Mouse (Mus musculus) CH12.LX (cell line): ENCODE results near the gene Mis18a. TPM values are rescaled to one million over a fixed set of nuclear protein-coding genes. Genes with fewer than 3 reads are reported as not detected.

Experiments used
- DNase-seq: peaks from one replicate; pipeline ENCODE4 v3.0.0-alpha.2; 2013; ENCODE audit errors: extremely low read depth
- H3K27ac ChIP-seq: 2 replicates; pipeline ENCODE4 v1.5.1; 2012; ENCODE audit warnings: low read depth, mild to moderate bottlenecking, control low read depth, moderate library complexity; ENCODE audit not compliant: insufficient read depth
- H3K27me3 ChIP-seq: replicated peaks from 2 replicates; pipeline ENCODE3; 2012; ENCODE audit warnings: inconsistent platforms
- H3K36me3 ChIP-seq, 2 experiments: replicated peaks in 1 of 2; 2 replicates each; pipeline versions ENCODE3 to v1.6.1; 2012; ENCODE audit warnings: inconsistent platforms in 1 of 2, low read length in 1 of 2, mild to moderate bottlenecking in 1 of 2, mixed read lengths in 1 of 2, moderate library complexity in 1 of 2; ENCODE audit not compliant: control insufficient read depth in 1 of 2, insufficient read depth in 1 of 2
- H3K4me1 ChIP-seq, 2 experiments: 2 replicates each; pipeline ENCODE4 v1.6.1; 2012; ENCODE audit warnings: inconsistent platforms in 1 of 2, moderate library complexity in 1 of 2; ENCODE audit not compliant: insufficient read depth in 2 of 2, control insufficient read depth in 1 of 2
- H3K4me2 ChIP-seq: 2 replicates; pipeline ENCODE4 v1.6.1; 2012; ENCODE audit warnings: low read depth, mild to moderate bottlenecking, control low read depth; ENCODE audit not compliant: poor library complexity, insufficient read depth, severe bottlenecking
- H3K4me3 ChIP-seq, 3 experiments: fragments of 150-350 bp in 1 of 3; sonication (generic) in 1 of 3; replicated peaks in 1 of 3; 2 replicates each; pipeline versions ENCODE3 to v1.5.1; 2011 to 2012; ENCODE audit warnings: low read depth in 2 of 3, low read length in 2 of 3, mild to moderate bottlenecking in 2 of 3, moderate library complexity in 2 of 3, control low read depth in 1 of 3, improper control_type of control experiment in 1 of 3, inconsistent platforms in 1 of 3, mixed read lengths in 1 of 3; ENCODE audit not compliant: poor library complexity in 1 of 3
- H3K79me2 ChIP-seq: replicated peaks from 2 replicates; pipeline ENCODE4 v1.6.1; 2012; ENCODE audit warnings: mild to moderate bottlenecking, moderate library complexity; ENCODE audit not compliant: control insufficient read depth, poor library complexity, insufficient read depth, severe bottlenecking; ENCODE audit errors: extremely low read depth
- H3K9ac ChIP-seq: 2 replicates; pipeline ENCODE4 v1.6.1; 2012; ENCODE audit warnings: low read depth, mild to moderate bottlenecking, control low read depth, moderate library complexity; ENCODE audit not compliant: insufficient read depth
- H3K9me3 ChIP-seq: replicated peaks from 2 replicates; pipeline ENCODE3; 2012; ENCODE audit warnings: low read length, inconsistent platforms, mixed read lengths
- CHD1 ChIP-seq: IDR thresholded peaks from 2 replicates; pipeline ENCODE4 v1.6.1; 2012; ENCODE audit warnings: low read depth, low read length, improper control_type of control experiment, inconsistent platforms
- CTCF ChIP-seq, 2 experiments: IDR thresholded peaks in 1 of 2; conservative IDR thresholded peaks in 1 of 2; 2 replicates each; pipeline ENCODE4 v1.5.1; 2011 to 2012; ENCODE audit warnings: low read depth in 2 of 2, low read length in 2 of 2, improper control_type of control experiment in 1 of 2, inconsistent platforms in 1 of 2, mild to moderate bottlenecking in 1 of 2, moderate library complexity in 1 of 2
- E2F4 ChIP-seq: IDR thresholded peaks from 2 replicates; pipeline ENCODE4 v1.6.1; 2011; ENCODE audit warnings: low read depth, low read length, improper control_type of control experiment; ENCODE audit not compliant: insufficient replicate concordance
- EP300 ChIP-seq: IDR thresholded peaks from 2 replicates; pipeline ENCODE4 v1.6.1; 2011; ENCODE audit warnings: low read length, improper control_type of control experiment
- ETS1 ChIP-seq: conservative IDR thresholded peaks from 2 replicates; pipeline ENCODE4 v1.6.1; 2012; ENCODE audit warnings: low read depth, mild to moderate bottlenecking, inconsistent platforms, low read length, improper control_type of control experiment, moderate library complexity
- GABPA ChIP-seq: IDR thresholded peaks from 2 replicates; pipeline ENCODE4 v1.6.1; 2012; ENCODE audit warnings: low read depth, low read length, improper control_type of control experiment, inconsistent platforms; ENCODE audit not compliant: insufficient replicate concordance
- HCFC1 ChIP-seq: IDR thresholded peaks from 2 replicates; pipeline ENCODE4 v1.6.1; 2012; ENCODE audit warnings: low read depth, mild to moderate bottlenecking, inconsistent platforms, low read length, improper control_type of control experiment
- JUND ChIP-seq: conservative IDR thresholded peaks from 2 replicates; pipeline ENCODE4 v1.6.1; 2011; ENCODE audit warnings: low read depth, low read length, improper control_type of control experiment
- MAFK ChIP-seq: IDR thresholded peaks from 2 replicates; pipeline ENCODE4 v1.6.1; 2011; ENCODE audit warnings: low read length, improper control_type of control experiment; ENCODE audit not compliant: insufficient replicate concordance
- MAZ ChIP-seq: IDR thresholded peaks from 2 replicates; pipeline ENCODE4 v1.6.1; 2012; ENCODE audit warnings: low read depth, mild to moderate bottlenecking, inconsistent platforms, low read length, improper control_type of control experiment, moderate library complexity
- MXI1 ChIP-seq: IDR thresholded peaks from 2 replicates; pipeline ENCODE4 v1.6.1; 2011; ENCODE audit warnings: mild to moderate bottlenecking, low read depth, low read length, improper control_type of control experiment
- MYC ChIP-seq: IDR thresholded peaks from 2 replicates; pipeline ENCODE4 v1.6.1; 2011; ENCODE audit warnings: low read depth, mild to moderate bottlenecking, improper control_type of control experiment, low read length
- NELFE ChIP-seq: IDR thresholded peaks from 2 replicates; pipeline ENCODE4 v1.6.1; 2011; ENCODE audit warnings: low read depth, low read length, improper control_type of control experiment
- NRF1 ChIP-seq: IDR thresholded peaks from 2 replicates; pipeline ENCODE4 v1.6.1; 2014; ENCODE audit warnings: low read depth, mild to moderate bottlenecking, inconsistent platforms, low read length, improper control_type of control experiment, moderate library complexity
- PAX5 ChIP-seq: IDR thresholded peaks from 2 replicates; pipeline ENCODE4 v1.6.1; 2012; ENCODE audit warnings: low read length, inconsistent platforms, mixed read lengths
- POLR2A ChIP-seq: IDR thresholded peaks from 2 replicates; pipeline ENCODE4 v1.6.1; 2011; ENCODE audit warnings: low read depth, mild to moderate bottlenecking, improper control_type of control experiment, low read length
- POLR2AphosphoS2 ChIP-seq: IDR thresholded peaks from 2 replicates; pipeline ENCODE4 v1.6.1; 2011; ENCODE audit warnings: low read depth, low read length, improper control_type of control experiment
- SMC3 ChIP-seq: IDR thresholded peaks from 2 replicates; pipeline ENCODE4 v1.6.1; 2011; ENCODE audit warnings: low read depth, low read length, improper control_type of control experiment
- UBTF ChIP-seq: IDR thresholded peaks from 2 replicates; pipeline ENCODE4 v1.6.1; 2012; ENCODE audit warnings: low read depth, mild to moderate bottlenecking, inconsistent platforms, low read length, improper control_type of control experiment, moderate library complexity
- USF2 ChIP-seq: conservative IDR thresholded peaks from 2 replicates; pipeline ENCODE4 v1.6.1; 2011; ENCODE audit warnings: low read depth, low read length, improper control_type of control experiment
- ZC3H11A ChIP-seq: IDR thresholded peaks from 2 replicates; pipeline ENCODE4 v1.6.1; 2012; ENCODE audit warnings: low read depth, mild to moderate bottlenecking, inconsistent platforms, low read length, improper control_type of control experiment
- ZNF384 ChIP-seq: IDR thresholded peaks from 2 replicates; pipeline ENCODE4 v1.6.1; 2012; ENCODE audit warnings: low read depth, low read length, improper control_type of control experiment, inconsistent platforms
- dilution Hi-C: fragments of 300-500 bp; cut with MboI; formaldehyde crosslinking; loops from 2 replicates; pipeline ENCODE4 v1.14.3; 2020; ENCODE audit warnings: low sequenced_read_pairs; ENCODE audit not compliant: extremely low pct_unique_long_range_greater_than_20kb, extremely low pct_ligation_motif_present
- in situ Hi-C: fragments of 300-500 bp; cut with MboI; formaldehyde crosslinking; loops from 3 replicates; pipeline ENCODE4 v1.14.3; 2019; ENCODE audit warnings: low sequenced_read_pairs, low pct_ligation_motif_present, low pct_unique_long_range_greater_than_20kb, mixed read lengths
- polyA plus RNA-seq: library from polyadenylated mRNA; unstranded; fragments of >175 nt; gene quantifications from 2 replicates; pipeline ENCODE4 v1.2.1, GENCODE M21; 2012; ENCODE audit warnings: low read depth; ENCODE audit not compliant: insufficient read length
- total RNA-seq, 2 experiments: library from RNA; depleted of rRNA; stranded (reverse); fragments of 300-350 nt in 1 of 2; fragments of >200 nt in 1 of 2; gene quantifications; 2 replicates each; pipeline ENCODE4 v1.2.3; 2012 to 2014

The Mis18a gene
- total and polyA plus RNA-seq, 3 experiments, result 40.5 to 113 (median 49.0) TPM

DNA sequence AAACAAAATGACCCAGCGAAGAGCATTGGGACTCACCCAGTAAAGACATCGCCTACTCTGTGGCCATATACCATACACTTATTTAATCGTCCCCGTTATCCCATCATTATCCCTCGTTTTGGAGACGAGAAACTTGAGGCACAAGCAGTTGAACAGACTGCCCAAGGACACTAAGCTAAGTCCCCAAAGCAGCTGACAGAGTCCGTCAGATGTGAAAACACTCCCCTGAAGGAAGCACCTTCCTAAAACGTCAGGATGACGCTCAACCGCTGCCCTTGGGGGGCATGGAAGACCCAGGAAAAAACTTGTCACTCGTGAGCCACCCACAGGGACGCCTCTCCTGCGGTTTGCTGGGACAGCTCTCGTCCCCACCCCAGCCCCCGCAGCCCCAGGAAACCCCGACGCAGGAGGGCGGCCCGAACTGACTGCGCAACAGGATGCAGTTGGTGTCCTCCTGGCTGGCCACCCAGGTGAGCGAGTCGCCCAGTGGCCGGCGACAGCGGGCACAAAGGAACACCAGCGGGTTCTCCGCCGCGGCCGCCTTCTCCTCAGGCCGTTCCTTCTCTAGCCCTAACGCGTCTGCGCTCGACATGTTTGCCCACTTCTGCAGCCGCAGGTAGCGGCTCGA, 490 bp downstream of the Mis18a start:
- in situ Hi-C loops, result no loop called here
- Histone ChIP-seq H3K27ac (0 out of 2 replicates have a peak overlapping the region, but pooled peaks have one; percentile 2), H3K27me3 (no peaks in the 10 kb centered on the region), H3K4me3 (peak overlapping the region; percentile 75 to 96 (median 88)), H3K79me2 (peaks cover 7% of the 10 kb centered on the region), H3K9me3 (peaks cover 22% of the 10 kb centered on the region), H3K4me2 (peak overlapping the region; percentile 91), H3K9ac (peak overlapping the region; percentile 67), H3K4me1 (peaks cover 3 to 14% of the 10 kb centered on the region in 2 experiments; a peak in 2 of 4 replicates), H3K36me3 (peaks cover 13 to 39% of the 10 kb centered on the region in 2 experiments)
- TF ChIP-seq HCFC1, result no peak
- no peak for TF ChIP-seq CTCF (conservative IDR thresholded peaks at IDR 0.05 in 1 of 2, IDR thresholded peaks at IDR 0.05 in 1 of 2; ENCODE audit: low read depth in 2 of 2, low read length in 2 of 2)
- peak; percentile 43; the same call in 1 of the 2 replicates for TF ChIP-seq CHD1
- no peak for TF ChIP-seq PAX5
- TF ChIP-seq MAZ, result 0 out of 2 replicates have a peak, but pooled peaks have one; percentile 36
- TF ChIP-seq ETS1, result peak; percentile 48; the same call in 1 of the 2 replicates
- no peak for TF ChIP-seq ZNF384
- TF ChIP-seq MXI1, result no peak; the same call in 1 of the 2 replicates
- TF ChIP-seq E2F4, result no peak
- no peak for TF ChIP-seq POLR2A
- no peak for TF ChIP-seq POLR2AphosphoS2
- peak; percentile 34 for DNase-seq
- dilution Hi-C loops, result no loop called here

DNA sequence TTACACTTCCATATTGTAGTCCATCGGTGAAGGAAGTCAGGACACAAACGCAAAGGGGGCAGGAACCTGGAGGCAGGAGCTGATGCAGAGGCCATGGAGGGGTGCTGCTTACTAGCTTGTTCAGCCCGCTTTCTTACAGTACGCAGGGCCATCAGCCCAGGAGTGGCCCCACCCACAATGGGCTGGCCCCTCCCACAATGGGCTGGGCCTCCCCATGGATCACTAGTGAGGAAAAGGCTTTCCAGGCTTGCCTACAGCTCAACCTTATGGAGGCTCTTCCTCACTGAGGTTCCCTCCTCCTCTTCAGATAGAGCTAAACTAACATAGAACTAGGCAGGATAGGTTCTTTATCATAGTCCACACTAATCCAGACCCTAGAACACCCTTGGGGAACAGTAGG, 3.2 kb downstream of the Mis18a start:
- peaks cover 33 to 58% of the 10 kb centered on the region in 2 experiments for H3K36me3 ChIP-seq
- dilution Hi-C loops, result no loop called here

More for the DNA sequence above, 3.2 kb downstream of the Mis18a start:
- no peaks in the 10 kb centered on the region for H3K27me3 ChIP-seq
- peaks cover 7% of the 10 kb centered on the region for H3K79me2 ChIP-seq
- H3K4me1 ChIP-seq, result peaks cover 3 to 14% of the 10 kb centered on the region in 2 experiments; a peak in 2 of 4 replicates
- in situ Hi-C loops, result loop anchor here (25.0 kb wide), 1 partner anchor 337 kb away; the partner anchor contains the start of gene Hunk
- H3K9me3 ChIP-seq, result peaks cover 4% of the 10 kb centered on the region
- DNase-seq, result no peak
- H3K4me2 ChIP-seq, result no peak overlapping the region
- H3K9ac ChIP-seq, result no peak overlapping the region
- H3K4me3 ChIP-seq, result no peak overlapping the region
- no peak overlapping the region for H3K27ac ChIP-seq
- TF ChIP-seq CHD1, result no peak
- no peak for TF ChIP-seq SMC3
- no peak for TF ChIP-seq ZC3H11A
- TF ChIP-seq HCFC1, result no peak
- no peak for TF ChIP-seq EP300
- no peak for TF ChIP-seq ZNF384
- no peak for TF ChIP-seq USF2
- TF ChIP-seq JUND, result no peak
- no peak for TF ChIP-seq MAZ
- TF ChIP-seq GABPA, result no peak
- TF ChIP-seq POLR2AphosphoS2, result no peak
- TF ChIP-seq MAFK, result no peak
- TF ChIP-seq MYC, result no peak
- no peak for TF ChIP-seq ETS1
- TF ChIP-seq PAX5, result no peak
- TF ChIP-seq NRF1, result no peak
- TF ChIP-seq NELFE, result no peak
- TF ChIP-seq UBTF, result no peak
